Mouse (Mus musculus) liver, embryonic 14.5 days (tissue): ENCODE results near the gene Ahcyl2.

Source experiments
- CTCF ChIP-seq: IDR thresholded peaks from 2 replicates; pipeline ENCODE4 v1.5.1; 2016; ENCODE audit warnings: antibody characterized with exemption, low read depth, control low read depth
- EP300 ChIP-seq: IDR thresholded peaks from 2 replicates; pipeline ENCODE4 v1.6.1; 2016; ENCODE audit warnings: antibody characterized with exemption, low read depth

- TF ChIP-seq CTCF (no peak), EP300 (no peak)
Observed at GRCm38 (mm10) chr6:29903343-29903914, 135.6 kb downstream of the Ahcyl2 start.
